Mouse (Mus musculus): ENCODE data around the gene Mall.

GRCm38 (mm10) chr2:127761587-127761986, 31.9 kb upstream of the Mall start:
- no peak for TF ChIP-seq CTCF (IDR thresholded peaks at IDR 0.05)
- TF ChIP-seq POLR2A (IDR thresholded peaks at IDR 0.05; ENCODE audit: insufficient read depth, low read depth, low read length), result no peak
- no peak for TF ChIP-seq EP300 (IDR thresholded peaks at IDR 0.05; ENCODE audit: insufficient read depth, low read depth, low read length)
